Mouse (Mus musculus) erythroblast, embryonic 14.5 days (primary cell): ENCODE results near the gene Adprm.

Source experiments
- GATA1 ChIP-seq: IDR thresholded peaks from 2 replicates; pipeline ENCODE4 v1.6.1; 2012; ENCODE audit warnings: low read length, inconsistent platforms, mixed read lengths
- TAL1 ChIP-seq: IDR thresholded peaks from 3 replicates; pipeline ENCODE4 v1.6.1; 2012; ENCODE audit warnings: low read length, inconsistent platforms, mixed read lengths

GRCm38 (mm10) chr11:67049256-67049655 is 3.1 kb downstream of the Adprm start:
- TF ChIP-seq TAL1 (no peak), GATA1 (no peak)
